Mouse (Mus musculus) forebrain, postnatal 0 days (tissue): ENCODE data around the gene Astn1. TPM values are rescaled to one million over a fixed set of nuclear protein-coding genes. Genes with fewer than 3 reads are reported as not detected.
A peak's percentile ranks its signal among the peaks of the same experiment; 100 is the strongest.

Experiments used
- ATAC-seq: fragments of 200-750 bp; cut with Nextera tagmentation; 2 replicates; pipeline ENCODE4 v1.8.0; 2017; ENCODE audit warnings: mild to moderate bottlenecking, moderate library complexity
- DNase-seq: peaks from one replicate; pipeline ENCODE4 v3.0.0-alpha.2; 2015
- H3K27ac ChIP-seq: fragments of 300-500 bp; sonication (generic); 2 replicates; pipeline ENCODE4 v1.5.1; 2014; ENCODE audit warnings: low read depth, mild to moderate bottlenecking, antibody characterized with exemption, low read length, moderate library complexity, mixed read lengths
- H3K27me3 ChIP-seq: fragments of 300-500 bp; sonication (generic); 2 replicates; pipeline ENCODE4 v1.6.1; 2014; ENCODE audit warnings: mild to moderate bottlenecking, low read length, mixed read lengths; ENCODE audit not compliant: insufficient read depth
- H3K36me3 ChIP-seq: fragments of 300-500 bp; sonication (generic); 2 replicates; pipeline ENCODE4 v1.6.1; 2014; ENCODE audit warnings: mild to moderate bottlenecking, moderate library complexity; ENCODE audit not compliant: insufficient read depth
- H3K4me1 ChIP-seq: fragments of 300-500 bp; sonication (generic); 2 replicates; pipeline ENCODE4 v1.6.1; 2014; ENCODE audit warnings: antibody characterized with exemption; ENCODE audit not compliant: insufficient read depth
- H3K4me2 ChIP-seq: fragments of 300-500 bp; sonication (generic); 2 replicates; pipeline ENCODE4 v1.6.1; 2014; ENCODE audit warnings: low read depth, mild to moderate bottlenecking, moderate library complexity
- H3K4me3 ChIP-seq: fragments of 300-500 bp; sonication (generic); 2 replicates; pipeline ENCODE4 v1.5.1; 2014; ENCODE audit warnings: low read depth, low read length, mixed read lengths
- H3K9ac ChIP-seq: fragments of 300-500 bp; sonication (generic); 2 replicates; pipeline ENCODE4 v1.6.1; 2014; ENCODE audit warnings: mild to moderate bottlenecking
- H3K9me3 ChIP-seq: fragments of 300-500 bp; sonication (generic); 2 replicates; pipeline ENCODE4 v1.6.1; 2016; ENCODE audit warnings: low read length
- CTCF ChIP-seq: sonication (generic); IDR thresholded peaks from 2 replicates; pipeline ENCODE4 v1.5.1; 2016; ENCODE audit warnings: antibody characterized with exemption, control low read depth, low read depth
- WGBS: fragments of 180-500 bp; shearing (Covaris S2); extraction: QIAGEN DNeasy Blood & Tissue Kit; methylation state at CpG from one replicate; pipeline ENCODE4 v1.1.7; 2014; 5-methylcytosine and 5-hydroxymethylcytosine counted together
- polyA plus RNA-seq: library from polyadenylated mRNA; unstranded; fragments of >200 nt; fragmentation: Nextera tagmentation; extraction: Ambion mirVana; gene quantifications from 2 replicates; pipeline ENCODE4 v1.2.1, GENCODE M21; 2015
- total RNA-seq: library from RNA; depleted of rRNA; stranded (reverse); fragments of >200 nt; gene quantifications from 2 replicates; pipeline ENCODE4 v1.2.3, GENCODE M21; 2014

Astn1 gene
- total and polyA plus RNA-seq, 2 experiments from 2014 or later, result 29.4 to 122 TPM

DNA sequence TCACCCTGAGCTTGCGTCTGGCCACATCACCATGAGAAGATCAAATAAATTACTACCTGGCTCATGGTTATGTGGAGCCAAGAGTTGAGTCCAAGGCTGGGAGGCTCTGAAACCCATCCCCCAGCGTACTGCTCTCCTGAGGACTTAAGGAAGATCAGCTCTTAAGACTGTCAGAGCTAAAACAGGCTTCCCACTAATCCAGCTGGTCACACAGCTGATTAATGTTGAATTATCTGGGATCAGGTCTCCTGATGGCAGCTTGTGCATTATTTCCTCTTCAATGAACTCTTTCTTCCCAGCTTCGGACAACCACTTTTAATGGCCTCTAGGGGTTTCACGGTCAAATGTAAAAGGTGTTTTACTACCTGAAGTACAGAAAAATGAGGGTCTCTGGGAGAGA, 184.4 kb downstream of the Astn1 start:
- Histone ChIP-seq H3K4me1 (peaks cover 13% of the 10 kb centered on the region; the same call in 1 of the 2 replicates), H3K9me3 (no peaks in the 10 kb centered on the region), H3K4me3 (no peak overlapping the region), H3K9ac (no peak overlapping the region), H3K27me3 (no peaks in the 10 kb centered on the region), H3K36me3 (0 out of 2 replicates have a peak, but pooled peaks cover 4% of the 10 kb centered on the region), H3K27ac (no peak overlapping the region), H3K4me2 (no peak overlapping the region)
- no peak for DNase-seq
- 28% methylated on average over 4 of the region's 4 CpGs for WGBS
- no peak for ATAC-seq
- no peak for TF ChIP-seq CTCF

- Histone ChIP-seq H3K4me1 (peaks cover 13% of the 10 kb centered on the region; the same call in 1 of the 2 replicates), H3K9ac (no peak overlapping the region), H3K36me3 (no peaks in the 10 kb centered on the region), H3K4me2 (no peak overlapping the region), H3K27ac (peak overlapping the region; percentile 77), H3K9me3 (no peaks in the 10 kb centered on the region), H3K27me3 (no peaks in the 10 kb centered on the region), H3K4me3 (no peak overlapping the region)
- DNase-seq, result peak; percentile 60
- peak; percentile 92 for ATAC-seq
- TF ChIP-seq CTCF, result no peak
- WGBS, result 7% methylated on average over 3 of the region's 3 CpGs
Observed at GRCm38 (mm10) chr1:158547592-158548211, 185.6 kb downstream of the Astn1 start.

DNA sequence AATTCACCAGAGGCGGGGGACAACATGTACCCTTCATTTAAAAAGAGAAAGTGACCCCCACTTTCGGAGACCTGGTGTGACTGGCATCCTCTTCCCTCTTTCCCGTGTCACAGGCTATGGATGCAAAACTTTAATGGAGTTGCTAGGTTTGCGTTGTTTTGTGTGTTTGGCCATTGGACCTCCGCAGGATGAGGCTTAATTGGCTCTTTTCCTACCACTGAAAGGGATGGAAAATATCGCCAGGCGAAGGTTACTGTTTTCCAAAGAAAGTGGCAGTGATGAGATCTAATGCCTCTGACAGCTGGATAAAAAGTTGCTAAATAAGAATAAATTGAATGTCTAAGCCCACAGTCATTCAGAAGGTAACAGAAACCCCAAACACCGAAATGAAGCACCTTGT, 186.2 kb downstream of the Astn1 start:
- DNase-seq, result no peak

GRCm38 (mm10) chr1:158549616-158550015, 187.5 kb downstream of the Astn1 start:
- WGBS, result 91% methylated on average over 2 of the region's 2 CpGs
- Histone ChIP-seq H3K4me2 (no peak overlapping the region), H3K4me1 (peaks cover 23% of the 10 kb centered on the region), H3K36me3 (no peaks in the 10 kb centered on the region), H3K4me3 (no peak overlapping the region), H3K9ac (no peak overlapping the region), H3K9me3 (no peaks in the 10 kb centered on the region), H3K27ac (no peak overlapping the region), H3K27me3 (no peaks in the 10 kb centered on the region)
- ATAC-seq (no peak), DNase-seq (no peak)
- no peak for TF ChIP-seq CTCF

More for the DNA sequence above, 186.2 kb downstream of the Astn1 start:
- no peaks in the 10 kb centered on the region for H3K36me3 ChIP-seq
- H3K27me3 ChIP-seq, result no peaks in the 10 kb centered on the region
- H3K9me3 ChIP-seq, result no peaks in the 10 kb centered on the region
- H3K4me1 ChIP-seq, result peaks cover 15% of the 10 kb centered on the region
- H3K27ac ChIP-seq, result peak overlapping the region; percentile 57
- WGBS, result 25% methylated on average over 8 of the region's 8 CpGs
- H3K9ac ChIP-seq, result no peak overlapping the region
- H3K4me3 ChIP-seq, result no peak overlapping the region
- no peak overlapping the region for H3K4me2 ChIP-seq
- no peak for ATAC-seq
- TF ChIP-seq CTCF, result no peak

DNA sequence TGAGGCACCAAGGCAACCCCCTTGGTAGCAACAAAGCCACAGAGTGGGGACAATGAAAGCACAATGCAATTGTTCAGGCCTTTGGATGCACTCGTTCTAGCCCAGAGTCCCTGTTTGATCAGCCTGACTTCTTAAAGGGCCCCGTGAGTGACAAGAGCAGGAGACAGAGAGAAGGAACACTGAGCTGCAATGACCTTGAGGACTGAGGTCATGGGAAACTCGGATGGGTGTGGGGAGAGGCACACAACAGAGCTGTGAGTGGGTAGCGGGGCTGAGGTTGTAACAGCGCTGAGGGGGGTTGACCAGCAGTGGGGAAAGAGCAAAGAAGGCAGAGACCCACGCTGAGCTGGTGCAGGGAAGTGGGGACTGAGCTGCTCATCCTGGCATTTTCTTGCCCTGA, 189.9 kb downstream of the Astn1 start:
- no peak for DNase-seq
- WGBS, result 33% methylated on average over 6 of the region's 6 CpGs
- H3K4me1 ChIP-seq, result peaks cover 17% of the 10 kb centered on the region
- ATAC-seq, result no peak
- no peaks in the 10 kb centered on the region for H3K9me3 ChIP-seq
- H3K4me2 ChIP-seq, result no peak overlapping the region
- H3K27ac ChIP-seq, result no peak overlapping the region
- H3K27me3 ChIP-seq, result no peaks in the 10 kb centered on the region
- H3K9ac ChIP-seq, result no peak overlapping the region
- no peak overlapping the region for H3K4me3 ChIP-seq
- no peaks in the 10 kb centered on the region for H3K36me3 ChIP-seq
- TF ChIP-seq CTCF, result no peak

DNA sequence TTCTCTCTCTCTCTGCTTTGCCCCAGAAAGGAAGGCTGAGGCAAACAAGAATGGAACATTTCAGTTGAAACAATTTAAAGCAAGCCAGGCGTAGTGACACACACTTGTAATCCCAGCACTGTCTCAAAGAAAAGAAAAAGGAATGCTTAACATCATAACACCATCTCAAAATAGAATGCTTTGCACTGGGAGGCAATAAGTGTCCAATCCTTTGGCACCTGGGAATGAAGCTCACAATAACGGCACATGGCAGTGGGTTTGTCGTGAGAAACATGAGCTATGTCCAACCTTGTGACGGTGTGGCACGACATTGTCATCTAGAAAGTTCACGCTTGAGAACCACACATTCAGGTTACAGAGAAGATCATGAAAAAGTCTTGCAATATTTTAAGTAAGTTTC, 191.3 kb downstream of the Astn1 start:
- 77% methylated on average over 6 of the region's 6 CpGs for WGBS
- H3K4me1 ChIP-seq, result peaks cover 9% of the 10 kb centered on the region; the same call in 1 of the 2 replicates
- no peak overlapping the region for H3K9ac ChIP-seq
- no peaks in the 10 kb centered on the region for H3K36me3 ChIP-seq
- H3K4me3 ChIP-seq, result no peak overlapping the region
- TF ChIP-seq CTCF, result no peak
- no peak for DNase-seq
- H3K4me2 ChIP-seq, result no peak overlapping the region
- no peaks in the 10 kb centered on the region for H3K27me3 ChIP-seq
- H3K9me3 ChIP-seq, result no peaks in the 10 kb centered on the region
- ATAC-seq, result no peak
- no peak overlapping the region for H3K27ac ChIP-seq

GRCm38 (mm10) chr1:158554020-158554505, 192.0 kb downstream of the Astn1 start:
- no peak overlapping the region for H3K4me3 ChIP-seq
- H3K4me1 ChIP-seq, result peaks cover 9% of the 10 kb centered on the region; the same call in 1 of the 2 replicates
- no peak overlapping the region for H3K4me2 ChIP-seq
- 4% methylated on average over 6 of the region's 6 CpGs for WGBS
- H3K9ac ChIP-seq, result no peak overlapping the region
- peak overlapping the region; percentile 3; the same call in 1 of the 2 replicates for H3K27ac ChIP-seq
- TF ChIP-seq CTCF, result no peak
- no peaks in the 10 kb centered on the region for H3K36me3 ChIP-seq
- ATAC-seq (peak; percentile 66), DNase-seq (peak; percentile 28)
- H3K27me3 ChIP-seq, result no peaks in the 10 kb centered on the region
- H3K9me3 ChIP-seq, result no peaks in the 10 kb centered on the region
